Mouse (Mus musculus) kidney, adult 8-10 months (tissue): ENCODE results near the gene Amd2.

Experiments used
- DNase-seq, 2 experiments: peaks; one replicate each; pipeline ENCODE4 v3.0.0; 2022

Amd2 gene

DNA sequence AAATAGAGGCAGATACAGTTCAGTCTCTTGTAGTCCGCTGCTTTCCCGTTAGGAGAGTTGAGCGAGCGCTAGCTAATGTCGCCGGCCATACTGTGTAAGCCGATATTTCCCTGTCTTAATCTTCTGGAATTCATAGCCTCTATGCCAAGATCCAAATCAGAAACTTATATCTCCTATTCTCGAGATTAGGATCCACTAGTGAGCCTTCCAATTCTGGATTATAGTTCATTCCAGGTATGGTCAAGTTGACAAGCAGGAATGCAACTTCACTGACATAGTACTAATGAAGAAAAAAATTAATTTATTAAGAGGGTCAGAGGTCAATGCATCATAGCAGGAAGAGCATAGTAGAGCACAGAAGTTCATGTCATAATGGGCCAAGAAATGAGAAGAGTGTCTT, at the start of gene Amd2:
Amd2 (minus strand) TSS at position 101 of the 400 bp plus-strand sequence.
- no peak for DNase-seq

DNA sequence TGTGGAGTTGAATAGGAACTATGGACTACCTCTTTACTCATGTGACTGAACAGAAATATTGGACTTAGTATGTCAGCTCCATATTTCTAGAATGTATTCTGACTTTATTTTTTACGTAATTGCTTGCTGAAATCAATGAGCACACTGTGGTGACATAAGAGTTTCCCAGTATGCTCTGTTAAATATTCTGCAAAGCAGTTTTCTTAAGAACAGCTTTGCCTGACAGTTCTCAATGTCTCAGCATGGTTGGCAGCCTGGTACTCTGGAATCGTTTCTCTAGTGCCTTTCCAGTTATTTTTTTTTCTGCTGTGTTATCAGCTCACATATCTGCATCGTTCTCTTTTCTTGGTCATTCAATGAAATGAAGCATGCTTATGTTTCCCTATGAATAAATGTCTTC, 49.6 kb upstream of the Amd2 start:
- no peak for DNase-seq

DNA sequence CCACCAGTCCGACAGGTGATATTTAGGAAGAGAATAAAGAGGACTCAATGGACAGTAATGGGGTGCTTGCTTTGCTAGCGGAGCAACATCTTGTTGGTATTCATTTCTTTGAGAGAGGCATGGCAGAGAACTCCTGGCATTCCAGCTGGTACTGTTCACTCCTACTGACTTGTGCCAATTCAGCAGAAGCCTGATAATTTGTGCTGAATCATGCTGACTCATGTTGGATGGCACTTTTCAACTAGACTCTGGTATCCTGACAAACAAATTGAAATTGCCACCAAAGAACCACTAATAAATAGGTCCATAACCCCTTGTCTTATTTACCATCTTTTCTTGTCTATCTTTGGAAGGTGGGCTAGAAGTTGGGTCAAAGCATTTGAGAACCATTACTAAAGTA, 25.9 kb upstream of the Amd2 start:
- DNase-seq = no peak

DNA sequence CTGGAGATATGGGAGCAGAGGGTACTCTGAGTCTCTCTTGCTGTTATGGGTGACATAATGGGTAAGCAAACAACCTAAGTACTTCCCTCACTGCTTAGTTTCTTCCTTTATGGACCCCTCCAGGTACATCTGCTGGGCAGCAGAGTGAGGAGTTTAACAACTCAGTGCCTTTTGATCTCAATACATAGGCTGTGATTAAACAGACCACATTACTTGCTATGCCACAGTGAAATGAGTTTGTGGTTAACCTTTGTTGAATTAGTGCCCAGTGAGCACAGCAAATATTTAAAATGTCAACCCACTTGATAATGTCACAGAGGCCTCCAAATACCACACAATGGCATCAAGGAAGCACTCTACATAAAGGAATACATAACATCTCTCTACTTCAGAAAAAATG, 2.6 kb upstream of the Amd2 start:
- DNase-seq = no peak
